Mouse (Mus musculus): ENCODE measurements at regions not wholly inside any gene's neighbourhood (a gene's known extent, or its start where the extent isn't known, plus 50 kb on each side); places are given as distances from the start of the nearest gene placed in this dataset.

GRCm38 (mm10) chr13:35212276-35212675 lies 185.4 kb upstream of the Eci2 start:
- no peak for DNase-seq (ENCODE audit: low spot score)

GRCm38 (mm10) chr13:35214219-35214618 lies 187.3 kb upstream of the Eci2 start:
- DNase-seq (ENCODE audit: low spot score): no peak

- no peak for DNase-seq (ENCODE audit: low spot score)
Observed at GRCm38 (mm10) chr13:35226142-35226829, 199.4 kb upstream of the Eci2 start.

DNA sequence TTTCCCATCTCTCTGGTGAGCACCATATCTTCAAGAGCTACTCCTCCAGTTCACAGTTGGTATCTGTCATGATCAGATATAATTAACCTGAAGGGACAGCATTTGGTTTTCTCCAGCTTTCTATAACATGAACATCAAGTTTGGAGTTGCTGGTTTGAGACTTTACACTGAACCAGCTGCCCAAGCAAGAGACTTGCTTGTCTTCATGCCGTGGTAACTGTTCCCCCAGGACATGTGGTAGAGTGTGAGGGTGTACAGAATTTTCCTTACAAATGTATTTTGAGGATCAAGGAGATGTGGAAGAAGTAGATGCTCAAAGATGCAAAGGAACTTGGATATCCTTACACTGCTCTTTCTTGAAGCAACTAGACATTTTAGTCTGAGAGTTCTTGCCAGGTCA lies 200.0 kb upstream of the Eci2 start:
- DNase-seq (ENCODE audit: low spot score): no peak

DNA sequence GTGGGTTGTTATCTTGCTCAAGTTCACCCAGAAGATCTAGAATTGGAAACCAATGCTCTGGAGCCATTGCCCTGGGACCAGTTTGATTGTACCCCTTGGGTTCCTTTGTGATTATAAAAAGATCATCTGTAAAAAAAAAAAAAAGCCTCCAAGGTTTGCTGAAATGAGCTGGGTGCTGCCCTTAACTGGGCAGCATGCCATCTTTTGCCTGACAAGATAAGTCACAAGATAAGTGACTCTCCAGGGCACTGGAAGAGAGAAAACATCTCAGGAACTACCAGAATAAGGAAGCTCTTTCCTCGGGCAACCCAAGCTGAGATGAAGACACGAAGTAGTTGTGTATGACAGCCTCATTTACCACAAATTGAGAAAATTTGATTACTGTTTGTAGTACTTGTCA lies 202.7 kb upstream of the Eci2 start:
- DNase-seq (ENCODE audit: low spot score): no peak

- no peak for DNase-seq (ENCODE audit: low spot score)
Observed at GRCm38 (mm10) chr13:35233636-35234035, 206.7 kb upstream of the Eci2 start.

GRCm38 (mm10) chr13:35241443-35241842 lies 214.5 kb upstream of the Eci2 start:
- no peak for DNase-seq (ENCODE audit: low spot score)

GRCm38 (mm10) chr13:35243946-35244345 lies 217.1 kb upstream of the Eci2 start:
- DNase-seq (ENCODE audit: low spot score): no peak

DNA sequence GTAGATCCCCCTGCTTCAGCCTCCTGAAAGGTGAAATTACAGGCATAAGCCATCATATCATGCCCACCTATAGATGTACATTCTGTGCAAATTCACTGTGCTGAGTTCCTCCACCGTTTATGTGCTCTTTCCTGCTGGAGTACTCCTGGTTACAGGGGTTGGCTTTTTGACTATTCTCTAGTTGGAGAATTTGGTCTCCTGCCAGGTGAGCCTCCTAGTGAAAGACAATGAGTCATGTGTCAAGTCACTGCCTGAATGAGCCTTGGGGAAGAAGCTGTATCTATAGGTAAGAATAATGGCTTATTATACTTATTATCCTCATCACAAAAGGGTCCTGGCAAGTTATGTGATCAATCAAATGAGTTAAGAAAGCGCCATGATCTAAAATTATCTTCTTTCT lies 230.5 kb upstream of the Eci2 start:
- DNase-seq (ENCODE audit: low spot score): no peak

DNA sequence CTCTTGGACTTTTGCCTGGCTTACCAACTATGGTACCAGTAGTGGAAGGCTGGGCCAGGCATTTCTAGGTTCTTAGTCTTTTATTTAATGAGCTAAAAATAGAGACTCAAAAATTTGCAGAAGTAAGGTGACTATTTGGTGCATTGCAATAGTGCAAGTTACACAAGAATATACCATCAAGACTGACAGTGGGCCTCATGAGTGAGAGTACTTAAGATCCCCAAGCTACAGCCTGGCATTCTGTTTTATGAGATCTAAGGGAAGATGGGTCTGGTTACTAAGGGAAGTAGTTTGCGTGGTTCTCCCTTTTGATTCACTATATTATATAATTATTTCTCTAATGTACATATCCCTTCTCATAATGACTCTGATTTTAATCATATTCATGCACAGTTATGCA lies 231.8 kb upstream of the Eci2 start:
- DNase-seq (ENCODE audit: low spot score): no peak

DNA sequence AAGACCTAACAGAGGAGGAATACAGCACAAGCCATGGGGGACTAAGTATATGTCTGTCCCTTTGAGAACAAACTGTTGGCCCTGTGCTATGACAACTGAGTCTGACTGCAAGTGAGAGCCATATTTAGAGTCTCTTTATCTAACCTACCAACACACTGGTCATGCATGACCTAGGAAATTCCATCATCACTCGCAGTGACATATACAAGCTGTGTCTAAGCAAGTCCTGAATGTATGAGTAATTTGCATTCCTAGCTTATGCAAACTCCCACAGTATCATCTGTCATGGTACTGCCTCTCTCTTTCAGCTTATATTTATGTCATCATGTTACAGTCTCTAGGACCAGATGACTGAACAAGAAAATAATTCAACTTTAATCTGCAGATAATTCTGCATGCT lies 257.1 kb upstream of the Eci2 start:
- no peak for DNase-seq (ENCODE audit: low spot score)

DNA sequence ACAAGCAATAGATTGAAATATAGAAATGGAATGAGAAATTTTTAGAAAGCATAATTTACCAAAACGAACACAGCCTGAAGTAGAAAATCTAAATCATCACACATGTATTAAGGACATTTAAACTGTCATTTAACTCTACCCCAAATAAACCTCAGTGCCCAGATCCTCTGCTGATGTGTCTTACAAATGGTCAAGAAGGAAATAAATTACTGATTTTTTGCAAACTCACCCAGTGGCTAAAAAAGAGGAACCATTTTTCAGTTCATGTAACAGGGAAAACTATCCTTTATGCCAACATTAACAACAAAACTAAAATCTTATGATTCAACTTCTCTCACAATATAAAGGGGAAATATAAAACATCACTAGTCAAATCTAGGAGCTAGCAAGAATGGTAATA lies 275.2 kb upstream of the Eci2 start:
- DNase-seq (ENCODE audit: low spot score): no peak

DNA sequence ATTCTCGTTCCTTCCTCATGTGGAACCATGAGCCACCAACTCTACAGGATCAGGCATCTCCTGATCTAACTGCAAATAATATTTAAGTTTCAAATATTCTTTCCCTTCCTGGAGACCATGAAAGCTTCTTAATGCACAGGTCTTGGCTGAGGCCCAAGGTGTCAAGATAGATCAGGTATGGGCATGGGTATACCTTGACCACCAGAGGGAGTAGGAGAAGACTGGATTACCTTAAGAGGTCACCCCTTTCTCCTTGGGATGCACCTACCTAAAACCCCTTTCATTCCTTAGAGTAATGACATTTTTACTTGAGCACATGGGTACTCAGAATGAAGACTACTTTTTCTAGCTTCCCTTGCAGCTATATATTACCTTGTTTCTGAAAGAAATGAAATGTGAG lies 289.9 kb upstream of the Eci2 start:
- no peak for DNase-seq (ENCODE audit: low spot score)

GRCm38 (mm10) chr13:35326682-35327242 lies 299.9 kb upstream of the Eci2 start:
- peak; percentile 2 for DNase-seq (ENCODE audit: low spot score)

DNA sequence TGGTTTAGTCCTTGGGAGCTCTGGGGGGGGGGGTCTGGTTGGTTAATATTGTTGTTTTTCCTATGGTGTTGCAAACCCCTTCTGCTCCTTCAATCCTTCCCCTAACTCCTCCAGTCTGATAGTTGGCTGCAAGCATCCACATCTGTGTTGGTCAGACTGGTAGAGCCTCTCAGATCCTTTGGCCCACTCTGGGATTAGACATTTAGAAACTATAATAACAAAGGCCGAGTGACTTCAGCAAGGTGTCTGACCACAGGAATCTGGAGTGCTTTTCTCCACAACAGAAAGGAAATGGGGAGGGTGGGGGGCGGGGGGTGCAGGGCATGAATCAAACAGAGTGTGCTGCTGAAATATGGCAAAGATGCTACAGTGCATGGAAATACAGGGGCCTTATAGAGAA lies 301.4 kb upstream of the Eci2 start:
- DNase-seq (ENCODE audit: low spot score): no peak

GRCm38 (mm10) chr13:35330926-35331325 lies 304.0 kb upstream of the Eci2 start:
- DNase-seq (ENCODE audit: low spot score): no peak

DNA sequence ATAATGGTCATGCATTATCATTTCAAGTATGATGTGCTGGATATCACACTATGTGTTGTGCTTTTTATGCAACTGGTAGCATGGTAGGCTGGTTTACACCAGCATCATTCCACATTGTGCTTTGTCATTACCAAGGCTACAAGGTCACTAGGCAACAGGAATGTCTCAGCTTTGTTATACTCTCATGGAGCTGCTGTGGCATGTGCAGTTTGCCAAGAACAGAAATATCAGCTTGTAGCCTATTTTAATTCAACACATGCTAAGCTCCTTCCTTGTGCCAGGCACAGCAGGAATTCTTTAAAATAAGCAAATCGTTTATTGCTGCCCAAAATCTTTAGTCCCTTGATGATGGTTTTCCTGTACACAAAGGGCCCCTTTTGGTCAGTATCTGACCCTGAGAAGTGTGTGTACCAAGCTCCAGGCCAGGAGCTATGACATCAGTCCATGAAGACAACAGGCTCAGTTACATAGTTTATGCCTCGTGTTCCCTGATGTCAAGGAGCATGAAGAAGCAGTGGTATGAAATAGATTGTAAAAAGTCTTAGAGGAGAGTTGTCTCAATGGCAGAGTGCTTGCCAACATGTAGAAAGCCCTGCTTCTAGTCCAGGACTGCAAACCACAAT lies 314.0 kb upstream of the Cdyl start:
- DNase-seq (ENCODE audit: low spot score): no peak

- DNase-seq (ENCODE audit: low spot score): no peak
Observed at GRCm38 (mm10) chr13:35348283-35348682, 311.4 kb upstream of the Cdyl start.

DNA sequence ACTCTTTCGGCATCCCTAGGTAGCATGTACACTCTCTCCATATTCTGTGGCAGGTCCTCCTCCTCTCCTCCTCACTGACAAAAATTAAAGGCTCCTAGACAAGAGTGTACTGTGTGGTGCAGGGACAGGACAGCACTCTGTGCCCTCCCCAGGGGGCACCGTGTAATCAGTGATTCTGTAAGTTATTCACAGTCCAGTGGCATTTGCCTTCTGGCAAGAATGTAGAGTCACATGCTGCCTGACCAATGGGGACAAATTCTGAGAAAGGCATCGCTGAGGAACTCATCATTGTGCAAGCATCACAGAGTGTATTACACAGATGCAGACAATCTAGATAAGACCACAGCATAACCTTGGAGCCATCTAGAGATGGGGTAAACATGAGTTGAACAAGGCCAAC lies 300.3 kb upstream of the Cdyl start:
- no peak for DNase-seq (ENCODE audit: low spot score)

GRCm38 (mm10) chr13:35377487-35377886 lies 282.1 kb upstream of the Cdyl start:
- DNase-seq (ENCODE audit: low spot score): no peak

DNA sequence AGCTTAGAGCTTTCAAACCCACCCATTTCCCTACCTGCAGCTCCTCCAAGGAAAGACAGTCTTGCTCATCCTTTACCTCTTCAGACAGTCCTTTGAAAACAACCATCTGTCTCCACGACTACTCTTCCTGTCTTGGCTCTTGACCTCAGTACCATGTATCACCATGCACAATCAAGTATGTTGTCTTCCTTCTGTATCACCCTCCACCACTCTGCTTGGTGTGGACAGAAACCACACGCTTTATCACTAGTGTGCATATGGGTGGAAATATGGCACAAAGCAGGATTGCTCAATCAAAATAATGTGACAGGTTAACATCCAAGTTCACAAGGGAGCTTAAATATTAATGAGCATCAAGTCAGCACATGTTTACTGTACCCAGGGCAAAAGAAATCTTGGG lies 280.1 kb upstream of the Cdyl start:
- no peak for DNase-seq (ENCODE audit: low spot score)

- DNase-seq (ENCODE audit: low spot score): no peak
Observed at GRCm38 (mm10) chr13:35380224-35381009, 279.2 kb upstream of the Cdyl start.

Data from thymus, postnatal 0 days (tissue).